Mouse (Mus musculus): ENCODE data around the gene Plch2.
"Not testable (repeated sequence)": the region's sequence is repeated elsewhere in the genome, so short reads cannot be mapped to it uniquely, and the experiment has no call there.

Gene Plch2

GRCm38 (mm10) chr4:155056724-155057123, at the start of gene Plch2:
Gene Plch2 (minus strand): TSS chr4:155056784.
- no peak for DNase-seq

GRCm38 (mm10) chr4:155098572-155098971, 42.0 kb upstream of the Plch2 start:
- no peak for DNase-seq

- no peak for DNase-seq
These were observed 40.9 kb upstream of the Plch2 start for GRCm38 (mm10) chr4:155097452-155097851.

GRCm38 (mm10) chr4:155095967-155096366, 39.4 kb upstream of the Plch2 start:
- DNase-seq = no peak

- peak; percentile 86 for DNase-seq
These were observed 38.8 kb upstream of the Plch2 start for GRCm38 (mm10) chr4:155095238-155095900.

- DNase-seq = peak; percentile 83
These were observed 38.0 kb upstream of the Plch2 start for GRCm38 (mm10) chr4:155094565-155094964.

- no peak for DNase-seq
These were observed 37.0 kb upstream of the Plch2 start for GRCm38 (mm10) chr4:155093431-155094149.

- DNase-seq = no peak
These were observed 36.3 kb upstream of the Plch2 start for GRCm38 (mm10) chr4:155092718-155093430.

GRCm38 (mm10) chr4:155090688-155091449, 34.3 kb upstream of the Plch2 start:
- no peak for DNase-seq

- DNase-seq = no peak
These were observed 33.6 kb upstream of the Plch2 start for GRCm38 (mm10) chr4:155090147-155090546.

GRCm38 (mm10) chr4:155089241-155089640, 32.7 kb upstream of the Plch2 start:
- no peak for DNase-seq

- DNase-seq = peak; percentile 99
These were observed 29.8 kb upstream of the Plch2 start, which contains the start of the genes Rer1 and Morn1 for GRCm38 (mm10) chr4:155086108-155087024. Gene Rer1 (minus strand): TSS chr4:155086382. Gene Morn1 (plus strand): TSS chr4:155086577.

GRCm38 (mm10) chr4:155085206-155086107, 28.9 kb upstream of the Plch2 start:
- DNase-seq = peak; percentile 44

- DNase-seq = no peak
These were observed 27.8 kb upstream of the Plch2 start for GRCm38 (mm10) chr4:155084351-155084750.

GRCm38 (mm10) chr4:155083553-155083952, 27.0 kb upstream of the Plch2 start:
- no peak for DNase-seq

- DNase-seq = no peak
These were observed 23.1 kb upstream of the Plch2 start for GRCm38 (mm10) chr4:155079666-155080065.

GRCm38 (mm10) chr4:155078808-155079207, 22.2 kb upstream of the Plch2 start:
- DNase-seq = not testable (repeated sequence)

- DNase-seq = no peak
These were observed 20.1 kb upstream of the Plch2 start for GRCm38 (mm10) chr4:155076677-155077076.

- no peak for DNase-seq
These were observed 19.2 kb upstream of the Plch2 start for GRCm38 (mm10) chr4:155075813-155076212.

GRCm38 (mm10) chr4:155075137-155075536, 18.6 kb upstream of the Plch2 start:
- DNase-seq = no peak

- DNase-seq = no peak
These were observed 17.8 kb upstream of the Plch2 start for GRCm38 (mm10) chr4:155074418-155074817.

All from thymus, postnatal 4 days (tissue).